Mouse (Mus musculus): ENCODE measurements around the gene Ccdc171.

Gene Ccdc171

DNA sequence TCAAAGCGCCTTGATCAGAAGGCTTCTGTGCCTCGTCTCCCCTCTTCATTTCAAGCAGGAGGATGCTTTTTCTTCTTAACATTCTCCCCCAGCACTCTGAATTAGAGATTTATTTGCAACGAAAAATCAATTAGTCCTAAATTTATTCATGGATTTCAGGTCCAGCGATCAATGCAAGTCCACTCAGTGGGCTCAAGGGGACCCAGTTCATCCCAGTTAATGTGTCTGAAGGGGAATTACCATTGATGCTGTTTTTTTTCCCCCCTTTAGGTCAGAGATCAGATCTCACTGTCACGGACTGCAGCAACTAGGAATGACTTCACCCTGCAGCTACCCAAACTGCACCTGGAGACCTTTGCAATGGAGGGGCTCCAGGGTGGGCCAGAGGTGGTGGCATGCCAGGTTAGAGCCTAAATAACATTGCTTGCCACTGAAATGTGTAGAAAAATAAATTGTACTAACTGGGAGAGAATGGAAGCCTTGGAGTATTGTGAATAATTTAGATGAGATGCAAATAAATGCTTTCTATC is 269.6 kb downstream of the Ccdc171 start:
- no peak for DNase-seq (ENCODE audit: low spot score in 2 of 2)

DNA sequence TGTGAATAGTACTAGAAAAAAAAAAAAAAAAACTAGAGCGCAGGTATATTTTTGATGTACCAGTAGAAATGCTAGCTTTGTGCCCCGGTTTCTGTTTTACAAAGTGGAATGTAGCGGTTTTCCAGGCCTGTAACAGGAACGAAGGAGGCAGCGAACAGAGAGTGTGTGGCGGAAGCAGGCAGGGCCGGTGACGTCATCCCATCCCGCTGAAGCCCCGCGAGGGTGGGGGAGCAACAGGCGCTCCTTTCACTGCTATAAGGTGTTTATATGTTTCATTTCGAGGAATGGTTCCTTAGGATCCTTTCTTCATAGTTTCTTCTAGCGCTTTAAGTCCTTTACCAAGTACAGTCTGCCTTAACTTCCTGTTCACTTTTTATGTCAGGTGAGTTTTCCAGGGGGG is 272.6 kb downstream of the Ccdc171 start:
- DNase-seq (ENCODE audit: low spot score in 2 of 2): no peak

DNA sequence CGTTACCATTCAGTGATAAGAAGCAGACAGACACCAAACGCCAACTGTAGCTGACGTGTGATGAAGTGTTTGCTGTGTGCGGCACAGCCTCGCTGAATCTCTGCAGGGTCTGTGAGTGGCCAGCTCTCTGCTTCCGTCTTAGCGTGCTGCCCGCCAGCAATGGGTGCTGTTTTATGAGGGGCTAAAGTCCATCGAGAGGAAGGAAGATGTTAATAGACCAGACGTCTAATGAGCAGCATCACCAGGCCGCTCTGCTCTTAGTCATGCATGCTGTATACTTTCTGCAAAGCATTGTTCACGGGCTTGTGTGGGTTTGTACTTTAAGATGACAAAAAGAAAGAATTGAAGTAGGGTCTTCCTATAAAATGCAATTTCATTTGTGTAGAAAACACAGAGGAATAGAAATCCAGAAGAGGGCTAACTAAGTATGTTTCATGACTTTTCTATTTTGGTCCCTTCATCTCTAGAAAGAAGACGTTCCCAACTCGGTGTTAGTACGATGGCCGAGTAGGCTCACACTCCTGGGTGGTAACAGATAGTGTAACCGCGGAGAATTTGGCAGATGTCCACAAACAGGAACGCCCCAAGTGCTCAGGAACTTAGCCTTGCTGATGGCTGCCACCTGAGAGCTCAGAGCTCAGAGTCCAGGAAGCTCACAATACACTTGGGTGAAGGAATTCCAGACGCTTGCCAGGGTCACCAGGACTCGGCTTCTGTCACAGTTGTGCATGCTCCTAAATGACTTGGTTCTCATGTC is 273.5 kb downstream of the Ccdc171 start:
- DNase-seq (ENCODE audit: low spot score in 2 of 2): no peak

DNA sequence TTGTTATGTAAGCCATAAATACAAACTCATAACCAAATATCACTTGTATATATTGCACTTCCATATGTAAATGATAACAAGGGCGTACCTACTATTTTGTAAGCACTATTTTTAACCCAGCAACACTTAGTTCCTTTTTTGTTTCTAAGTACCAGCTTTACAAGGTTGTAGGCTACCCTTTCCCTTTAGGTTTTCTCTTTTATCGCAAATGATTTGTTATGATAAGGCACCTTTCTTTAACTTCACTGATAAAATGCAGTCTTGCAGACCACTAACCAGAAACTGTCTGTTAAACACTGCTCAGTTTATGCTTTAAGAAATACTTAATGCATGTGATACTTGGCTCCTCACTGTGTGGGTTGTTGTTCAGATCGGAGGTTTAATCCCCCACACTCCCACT is 275.1 kb downstream of the Ccdc171 start:
- DNase-seq (ENCODE audit: low spot score in 2 of 2): no peak

DNA sequence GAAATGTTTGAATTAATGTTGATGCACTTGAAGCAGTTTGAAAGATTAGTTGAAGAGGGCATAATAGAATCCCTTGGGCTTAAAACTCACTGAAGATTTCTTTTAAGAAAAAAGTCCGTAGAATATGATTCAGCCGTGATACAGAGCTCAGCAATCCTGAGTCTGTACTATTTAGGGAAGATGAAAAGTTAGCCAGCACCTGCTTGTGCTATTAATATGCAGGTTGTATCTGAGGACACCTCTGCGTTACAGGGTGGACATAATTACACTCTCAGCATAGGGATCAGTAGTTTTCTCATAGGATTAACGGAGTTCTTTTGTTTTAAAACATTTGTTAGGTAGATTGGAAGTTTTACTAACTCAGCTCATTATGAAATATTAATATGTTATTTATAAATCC is 291.6 kb downstream of the Ccdc171 start:
- DNase-seq (ENCODE audit: low spot score in 2 of 2): no peak

DNA sequence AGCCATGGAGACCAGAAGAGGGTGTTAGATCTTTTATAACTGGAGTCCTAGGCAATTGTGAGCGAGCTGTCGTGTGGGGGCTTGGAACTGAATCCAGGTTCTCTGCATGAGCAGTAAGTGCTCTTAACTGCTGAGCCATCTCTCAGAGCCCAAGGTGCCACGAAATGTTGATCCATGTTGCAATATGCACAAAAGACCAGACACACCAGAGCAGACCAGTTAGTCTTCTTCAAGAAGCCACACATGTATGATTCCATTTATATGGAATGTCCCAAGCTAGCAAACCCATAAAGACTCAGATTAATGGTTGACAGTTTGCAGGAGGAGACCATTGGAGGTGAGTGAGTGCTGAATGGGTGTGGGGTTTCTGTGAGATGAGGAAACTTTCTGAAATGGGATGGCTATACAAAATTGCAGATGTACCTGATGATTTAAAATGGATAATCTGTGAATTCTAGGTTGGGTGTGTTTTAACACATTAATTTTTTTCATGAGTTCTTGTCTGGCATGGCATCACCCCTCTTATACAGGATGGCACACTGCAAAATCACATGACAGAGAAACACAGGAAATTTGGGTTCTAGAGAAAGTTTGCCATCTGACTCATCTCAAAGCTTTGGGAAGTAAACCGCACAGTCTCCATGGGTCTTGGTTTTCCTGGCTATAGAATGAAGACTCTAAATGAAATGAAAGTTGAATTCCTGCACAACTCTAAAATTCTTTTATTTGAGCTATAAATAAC is 304.5 kb downstream of the Ccdc171 start:
- DNase-seq (ENCODE audit: low spot score in 2 of 2): no peak

DNA sequence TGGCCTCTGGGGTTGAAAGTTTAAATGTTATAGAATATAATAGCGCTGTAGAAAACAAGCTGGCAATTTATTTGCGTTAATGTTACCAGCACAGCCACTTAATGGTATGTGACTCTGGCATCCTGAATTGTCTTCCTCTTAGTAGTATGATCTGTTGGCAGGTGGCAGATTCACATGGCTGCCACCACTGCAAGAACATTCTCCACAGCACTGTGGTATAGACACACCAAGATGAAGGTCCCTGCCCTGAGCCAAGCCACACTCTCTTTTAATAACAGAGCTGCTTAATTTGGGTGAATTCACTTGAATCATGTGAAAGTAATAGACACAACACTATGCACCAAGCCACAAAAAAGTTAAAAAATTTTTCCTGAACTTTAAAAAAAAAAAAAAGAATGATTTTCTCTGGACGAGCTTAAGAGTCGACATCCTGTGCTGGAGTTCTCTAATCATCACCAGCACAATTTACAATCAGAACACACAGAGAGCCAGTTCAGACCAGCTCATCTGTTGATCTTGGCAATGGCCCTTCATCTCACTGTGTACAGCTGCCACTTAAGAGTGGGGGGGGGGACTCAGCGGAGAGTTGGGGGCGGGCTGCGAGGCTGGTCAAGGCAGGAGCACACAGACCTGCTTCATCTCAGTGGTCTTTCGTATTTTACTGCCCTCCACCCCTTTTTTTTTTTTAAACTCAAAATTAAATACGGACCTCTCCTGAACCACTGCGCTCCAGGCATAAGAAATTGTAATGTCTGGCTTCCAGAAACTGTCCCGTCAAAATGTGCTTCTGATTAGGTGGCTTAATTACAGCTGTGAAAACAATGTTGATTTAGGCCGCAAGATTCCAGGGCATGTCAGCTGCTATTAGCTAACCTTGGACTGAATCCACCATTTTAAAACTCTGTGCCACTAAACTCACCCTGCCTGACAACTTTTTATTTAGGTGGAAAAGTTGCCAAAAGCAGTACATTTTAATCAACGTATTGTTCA is 305.8 kb downstream of the Ccdc171 start:
- peak in 1 of 2 experiments; percentile 23 for DNase-seq (ENCODE audit: low spot score in 2 of 2)

DNA sequence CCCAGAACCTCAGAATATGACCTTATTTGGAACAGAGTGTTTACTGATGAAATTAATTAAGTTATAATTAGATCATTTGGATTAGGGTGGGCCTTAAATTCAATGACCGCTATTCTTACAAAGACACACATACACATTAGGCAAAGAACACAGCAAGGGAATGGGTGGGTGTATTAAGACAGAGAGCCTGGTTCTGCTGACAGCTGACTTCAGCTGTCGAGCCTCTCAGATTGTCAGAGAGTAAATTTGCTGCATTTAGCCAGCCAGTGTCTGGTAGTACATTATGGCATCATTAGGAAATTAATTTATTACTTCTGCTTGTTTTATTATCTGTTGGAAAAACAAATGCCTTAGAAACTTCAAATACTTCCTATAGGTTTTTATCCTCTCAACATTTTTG is 313.7 kb downstream of the Ccdc171 start:
- no peak for DNase-seq (ENCODE audit: low spot score in 2 of 2)

DNA sequence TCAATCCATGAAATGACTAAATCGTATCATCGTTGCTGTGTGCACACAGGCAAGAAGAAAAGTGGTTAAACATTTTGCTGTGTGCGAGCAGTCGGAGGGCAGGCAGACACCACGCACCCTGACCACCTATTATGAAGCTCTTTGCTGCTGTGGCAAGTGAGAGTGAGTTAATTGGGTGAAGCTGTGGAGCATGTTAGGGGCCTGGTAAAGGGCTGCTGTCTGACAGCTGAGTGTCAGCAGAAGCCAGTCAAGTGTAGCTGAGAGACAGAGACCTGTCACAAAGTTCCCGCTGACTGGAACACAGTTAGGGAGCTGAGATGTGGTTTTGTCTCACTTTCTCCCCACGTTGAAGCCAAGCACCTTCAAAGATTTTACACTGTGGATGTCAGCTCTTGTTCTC is 321.0 kb downstream of the Ccdc171 start:
- no peak for DNase-seq (ENCODE audit: low spot score in 2 of 2)

DNA sequence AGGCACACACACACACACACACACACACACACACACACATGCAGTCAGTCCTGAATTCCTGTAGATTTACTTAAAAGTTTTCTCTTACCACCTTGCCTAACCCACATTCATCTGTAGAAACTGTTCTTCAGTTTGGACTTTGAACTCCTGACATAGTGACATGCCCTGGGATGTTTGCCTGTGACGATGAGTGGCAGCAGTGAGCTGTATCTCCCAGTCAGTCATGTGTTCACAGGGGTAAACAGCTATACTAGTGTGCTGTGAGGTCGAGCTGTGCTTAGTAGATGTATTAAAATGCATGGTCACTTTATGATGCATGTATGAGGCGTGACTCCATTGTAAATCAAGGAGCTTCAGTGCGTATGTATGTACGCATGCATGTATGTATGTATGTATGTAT is 328.5 kb downstream of the Ccdc171 start:
- no peak for DNase-seq (ENCODE audit: low spot score in 2 of 2)

DNA sequence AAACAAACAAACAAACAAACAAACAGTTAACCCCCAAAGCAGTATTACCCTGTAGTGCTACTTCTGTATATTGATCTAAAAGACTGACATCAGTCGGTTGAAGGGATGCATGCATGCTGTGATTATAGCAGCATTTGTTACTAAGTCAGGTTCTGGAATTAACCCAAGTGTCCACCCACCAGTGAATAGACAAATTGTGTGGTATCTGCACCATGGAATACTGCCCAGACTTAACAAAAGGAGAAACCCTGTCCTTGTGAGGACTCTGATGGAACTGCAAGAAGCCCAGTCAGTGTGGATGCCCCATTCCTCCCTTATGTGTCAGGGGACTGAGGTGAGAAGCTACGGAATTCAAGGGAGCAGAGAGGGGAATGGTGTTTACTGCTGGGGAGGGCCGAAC is 336.4 kb downstream of the Ccdc171 start:
- DNase-seq (ENCODE audit: low spot score in 2 of 2): no peak

DNA sequence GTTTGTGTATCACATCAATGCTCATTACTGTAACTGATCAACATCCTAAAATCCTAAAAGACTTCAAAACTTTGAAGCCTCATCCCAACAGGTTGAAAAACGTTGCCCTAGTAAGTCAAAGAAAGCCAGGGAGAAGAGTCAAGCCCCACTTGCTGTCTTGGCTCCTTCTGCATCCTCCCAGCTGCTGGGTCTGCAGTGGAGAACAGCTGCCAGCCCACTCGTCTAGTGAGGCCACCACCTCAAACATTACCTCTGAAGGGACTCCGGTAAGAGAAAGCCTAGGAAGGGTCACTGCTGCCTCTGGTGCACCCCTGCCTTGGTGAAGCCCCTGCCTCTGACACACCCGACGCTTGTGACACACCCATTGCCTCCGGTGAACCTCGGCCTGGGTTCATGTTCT is 336.9 kb downstream of the Ccdc171 start:
- DNase-seq (ENCODE audit: low spot score in 2 of 2): no peak

DNA sequence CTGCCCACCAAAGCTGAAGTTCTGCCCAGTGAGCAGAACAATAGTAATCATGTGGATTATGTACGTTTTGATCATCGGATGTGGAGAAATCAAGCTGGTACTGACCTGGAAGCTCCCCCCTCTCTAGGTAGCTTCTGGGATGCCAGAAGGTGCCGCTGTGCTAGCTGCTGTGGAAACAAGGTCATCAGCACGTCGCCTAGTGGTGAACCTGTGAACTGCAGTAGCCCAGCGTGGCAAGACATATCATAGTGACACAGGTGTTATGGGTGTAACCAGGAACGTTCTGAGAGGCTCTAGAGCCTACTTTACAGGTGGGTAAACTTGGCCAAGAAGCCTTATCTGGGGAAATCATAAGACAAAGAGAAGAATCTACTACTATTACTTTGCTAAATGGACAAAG is 351.3 kb downstream of the Ccdc171 start:
- DNase-seq (ENCODE audit: low spot score in 2 of 2): no peak

DNA sequence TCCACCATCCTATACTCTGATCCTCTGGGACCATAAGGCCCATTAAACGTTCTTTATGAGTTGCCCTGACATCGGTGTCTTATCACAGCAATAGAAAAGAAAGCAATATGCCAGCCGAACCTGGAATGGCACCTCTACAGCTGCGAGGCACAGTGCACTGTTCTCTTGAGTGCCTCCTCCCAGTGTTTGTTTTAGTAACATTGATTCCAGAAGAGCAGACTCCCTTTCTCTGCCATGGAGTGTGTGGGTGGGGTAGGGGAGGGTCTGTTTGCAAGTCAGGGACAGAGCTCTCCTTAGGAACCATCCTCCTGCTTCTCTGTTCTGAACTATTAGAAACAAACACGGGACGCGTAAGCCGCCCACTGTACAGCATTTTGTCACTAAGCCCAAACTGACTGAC is 352.9 kb downstream of the Ccdc171 start:
- no peak for DNase-seq (ENCODE audit: low spot score in 2 of 2)

DNA sequence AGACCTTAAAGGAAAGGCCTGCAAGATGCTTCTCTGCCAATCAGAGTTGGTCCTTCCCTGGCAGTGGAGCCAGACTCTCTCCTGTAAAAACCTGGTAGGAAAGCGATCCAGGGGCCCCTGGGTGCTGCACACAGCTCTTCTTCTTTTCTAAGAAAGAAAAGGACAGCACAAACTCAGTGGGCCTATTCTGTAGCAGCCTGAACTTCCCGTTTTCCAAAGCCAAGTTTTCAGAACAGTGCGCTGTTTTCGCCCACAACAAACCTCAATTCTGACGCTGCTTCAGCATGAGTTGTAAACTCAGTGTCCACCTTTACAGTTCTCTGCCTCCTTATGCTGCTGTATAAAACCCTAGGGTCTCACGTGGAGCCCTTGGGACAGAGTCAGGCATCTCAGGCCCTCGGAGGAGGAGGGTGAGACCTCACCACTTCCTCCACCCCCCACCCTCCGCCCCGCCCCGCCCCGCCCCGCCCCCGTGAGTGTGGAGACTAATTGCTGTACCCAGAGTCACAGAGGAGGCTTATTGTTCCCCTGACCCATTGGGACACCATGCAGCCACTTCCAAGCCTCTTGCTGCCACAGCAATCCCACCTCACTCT is 363.2 kb downstream of the Ccdc171 start:
- no peak for DNase-seq (ENCODE audit: low spot score in 2 of 2)

DNA sequence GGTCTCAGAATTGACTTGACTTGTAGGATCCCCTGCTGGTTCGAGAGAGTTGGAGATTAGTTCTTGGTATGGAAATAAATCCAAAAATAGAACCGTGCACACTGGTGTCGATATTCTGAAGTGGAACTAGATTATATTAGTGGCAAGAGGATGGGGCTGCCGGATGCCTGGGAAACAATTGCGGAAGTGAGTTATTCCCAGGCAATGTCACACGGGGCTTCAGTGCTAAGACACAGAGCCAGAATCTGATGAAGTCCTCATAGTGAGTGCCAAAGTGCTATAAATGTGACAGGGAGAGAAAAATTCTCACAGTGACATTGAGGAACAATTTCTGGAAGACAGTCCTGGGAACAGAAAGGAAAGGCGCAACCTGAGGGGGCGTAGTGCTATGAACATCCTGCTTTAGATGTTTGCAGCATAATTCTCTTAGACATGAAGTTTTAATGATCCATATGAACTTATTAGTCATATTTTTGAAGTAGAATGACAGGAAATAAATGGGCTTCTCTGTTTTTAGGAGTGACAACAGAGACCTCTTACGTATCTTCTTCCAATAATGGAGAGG is 376.8 kb downstream of the Ccdc171 start:
- no peak for DNase-seq (ENCODE audit: low spot score in 2 of 2)

Measured in right cerebral cortex, postnatal 10 days (tissue).